Mouse (Mus musculus): ENCODE data around the gene Cyp8b1.

- TF ChIP-seq CTCF (IDR thresholded peaks at IDR 0.05; ENCODE audit: control insufficient read depth, insufficient read depth, low read length) = no peak
- no peak for TF ChIP-seq POLR2A (IDR thresholded peaks at IDR 0.05; ENCODE audit: borderline replicate concordance, control insufficient read depth, low read depth, low read length)
These were observed 46.1 kb downstream of the Cyp8b1 start for GRCm38 (mm10) chr9:121869973-121870515.
